Mouse (Mus musculus) MEL-GATA-1-ER (cell line): ENCODE data around the gene Epgn.

Source experiments
- DNase-seq: peaks from one replicate; pipeline ENCODE4 v3.0.0-alpha.2; 2012; ENCODE audit warnings: low read depth; ENCODE audit errors: extremely low read depth

Gene Epgn

DNA sequence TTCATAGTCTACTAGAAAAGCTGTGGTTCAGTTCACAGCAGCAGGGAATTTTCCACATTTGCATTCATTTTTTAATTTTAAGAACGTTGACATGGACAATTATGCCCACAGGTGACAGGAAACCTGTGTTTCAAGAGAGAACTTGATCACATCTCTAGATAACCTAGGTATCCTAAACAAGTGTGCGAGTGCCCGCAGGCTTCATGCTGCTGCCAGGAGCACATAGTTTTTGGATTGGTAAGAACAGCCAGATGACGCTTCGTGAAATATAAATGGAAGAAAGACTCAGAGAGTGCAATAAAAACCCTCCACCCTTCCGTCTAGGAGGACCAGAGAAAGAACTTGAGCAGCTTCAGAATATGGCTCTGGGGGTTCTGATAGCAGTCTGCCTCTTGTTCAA is at the start of gene Epgn:
TSS of gene Epgn (plus strand) at position 301 of the 400 bp plus-strand sequence.
- no peak for DNase-seq

DNA sequence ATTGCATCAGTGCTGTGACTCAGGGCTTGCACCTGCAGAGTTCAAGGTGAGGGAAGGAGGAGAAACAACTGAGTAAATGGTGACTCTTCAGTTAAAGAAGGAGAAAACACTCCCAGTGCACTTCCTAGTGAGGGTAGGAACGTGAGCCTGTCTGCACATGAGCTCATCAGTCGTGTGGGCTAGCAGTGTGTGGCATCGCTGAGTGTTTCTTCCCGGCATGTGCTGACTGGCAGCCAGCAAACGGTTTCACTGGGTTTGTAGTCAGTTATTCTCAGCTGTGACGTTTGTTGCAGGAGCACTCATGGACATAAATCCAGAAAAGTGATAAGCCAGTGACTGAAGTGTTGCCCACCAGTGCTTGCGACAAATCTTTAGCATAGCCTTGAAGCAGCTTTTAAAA is 47.0 kb upstream of the Epgn start:
- DNase-seq = no peak

DNA sequence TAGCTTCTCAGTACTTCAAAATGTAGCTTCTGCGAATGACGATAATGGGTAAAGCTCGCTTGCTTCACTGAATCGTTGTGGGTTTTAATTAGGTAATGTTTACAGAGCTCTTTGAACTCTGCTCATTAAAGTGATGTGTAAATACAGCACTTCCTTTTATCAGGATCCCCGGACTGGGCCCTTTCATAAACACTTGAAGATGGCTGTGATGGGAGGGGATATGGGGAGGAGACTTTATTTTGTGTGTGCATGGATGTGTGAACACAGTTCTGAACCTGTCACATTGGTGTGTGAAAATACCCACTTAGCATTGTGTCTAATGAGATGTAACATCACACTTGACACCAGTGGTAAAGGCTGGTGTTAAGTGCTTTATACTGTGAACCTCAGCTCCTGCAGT is 39.7 kb upstream of the Epgn start:
- no peak for DNase-seq

DNA sequence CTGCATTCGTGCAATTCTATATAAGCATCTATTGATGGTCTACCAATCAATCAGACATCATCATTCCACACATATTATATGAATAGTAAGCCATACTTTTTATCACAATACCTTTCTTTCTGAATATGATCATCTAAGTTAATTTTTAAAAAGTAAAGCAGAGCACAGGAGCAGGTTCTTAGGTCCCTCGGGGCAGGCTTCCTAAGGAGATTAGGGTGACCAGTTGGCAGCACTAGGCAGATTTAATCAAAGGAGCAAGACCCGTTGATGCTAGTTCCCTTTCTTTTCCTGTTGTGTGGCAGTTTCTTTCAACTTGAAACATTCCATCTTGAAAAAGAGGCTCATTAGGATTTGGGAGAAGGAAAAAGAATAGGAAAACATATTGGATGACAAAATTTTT is 39.1 kb upstream of the Epgn start:
- DNase-seq = no peak

DNA sequence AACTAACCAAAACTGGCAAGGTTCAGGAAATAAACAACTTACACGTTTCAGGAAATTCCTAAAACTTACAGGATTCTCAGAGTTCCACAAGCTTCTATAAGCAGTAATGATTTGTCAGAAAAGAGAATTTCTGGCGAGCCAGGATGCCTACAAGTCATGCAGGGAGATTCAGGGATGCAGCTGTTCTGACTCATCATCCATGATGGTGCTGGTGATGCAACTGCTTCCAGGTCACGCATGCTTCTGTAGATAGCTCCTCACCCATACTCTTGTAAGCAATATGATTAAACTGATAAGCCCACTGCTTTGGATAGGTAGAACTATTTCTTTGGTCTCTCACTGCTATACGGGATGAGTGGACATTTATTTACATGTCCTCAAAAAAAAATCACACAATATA is 38.7 kb upstream of the Epgn start:
- no peak for DNase-seq

DNA sequence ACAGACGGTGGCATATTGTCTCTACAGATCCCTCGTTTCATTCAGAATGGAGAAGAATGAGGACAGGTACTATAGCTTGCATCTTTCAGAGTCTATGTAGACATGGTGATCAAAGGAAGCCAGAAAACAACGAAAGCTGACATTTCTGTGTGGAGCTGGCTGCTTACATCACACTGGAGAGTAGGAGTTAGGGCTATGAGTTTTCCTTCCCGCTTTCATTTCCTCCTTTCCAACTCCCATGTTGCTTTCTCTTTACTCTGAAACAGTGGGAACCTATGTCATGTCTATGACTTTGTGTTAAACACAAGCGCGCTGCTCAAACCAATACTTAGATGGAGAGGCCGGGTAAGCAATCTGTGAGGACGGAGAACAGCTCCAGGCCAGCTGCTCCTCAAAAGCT is 27.3 kb upstream of the Epgn start:
- no peak for DNase-seq

DNA sequence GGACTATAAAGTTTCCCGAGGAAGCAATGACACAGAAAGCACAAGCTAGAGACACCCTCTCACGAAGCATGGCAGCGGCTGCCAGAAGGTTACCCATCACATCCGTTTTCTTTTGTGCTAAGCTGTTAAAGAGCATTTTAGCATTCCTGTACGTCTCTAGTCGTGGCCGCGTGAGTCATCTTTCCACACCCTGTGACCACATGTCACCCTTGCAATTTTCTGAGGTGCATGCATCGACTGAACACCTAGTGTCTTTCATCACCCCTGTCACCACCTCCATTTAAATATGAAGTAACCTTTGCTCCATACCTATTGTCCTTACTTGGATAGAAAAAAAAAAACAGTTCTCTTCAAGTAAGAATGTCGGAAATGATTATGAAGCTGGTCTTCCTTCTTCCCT is 12.0 kb upstream of the Epgn start:
- no peak for DNase-seq

DNA sequence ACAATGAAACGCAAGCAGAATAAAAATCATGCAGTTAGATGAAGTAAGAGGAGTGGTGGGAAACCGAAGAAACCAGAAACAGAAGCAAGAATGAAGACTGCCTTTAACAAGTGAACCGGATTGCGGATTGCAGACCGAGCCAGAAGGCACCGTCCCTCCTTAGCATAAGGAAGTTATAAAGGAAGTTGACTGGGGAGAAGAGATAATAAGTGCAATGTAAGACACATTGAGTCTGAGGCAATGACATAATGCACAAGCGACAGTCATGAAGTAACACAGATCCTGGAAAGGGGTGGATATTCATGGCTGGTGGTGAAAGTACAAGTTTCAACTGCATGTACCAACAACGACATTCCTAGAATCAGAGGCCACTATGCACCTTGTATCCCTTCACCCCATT is 4.2 kb upstream of the Epgn start:
- no peak for DNase-seq

DNA sequence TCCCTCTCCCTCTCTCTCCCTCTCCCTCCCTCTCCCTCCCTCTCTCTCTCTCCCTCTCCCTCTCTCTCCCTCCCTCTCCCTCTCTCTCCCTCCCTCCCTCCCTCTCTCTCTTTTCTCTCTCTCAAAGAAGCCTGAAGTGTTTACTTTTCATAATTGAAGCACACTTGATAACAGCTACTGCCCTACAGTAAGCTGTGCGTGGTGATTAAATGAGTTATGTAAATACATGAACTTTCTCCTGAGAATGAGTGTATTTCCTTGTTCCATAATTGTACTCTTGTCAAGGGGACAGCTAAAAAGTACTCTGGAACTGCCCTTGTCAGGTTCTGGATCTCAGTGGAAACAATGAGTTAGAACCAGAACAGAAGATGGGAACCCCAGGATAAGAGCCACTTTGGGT is 576 bp downstream of the Epgn start:
- DNase-seq = no peak

DNA sequence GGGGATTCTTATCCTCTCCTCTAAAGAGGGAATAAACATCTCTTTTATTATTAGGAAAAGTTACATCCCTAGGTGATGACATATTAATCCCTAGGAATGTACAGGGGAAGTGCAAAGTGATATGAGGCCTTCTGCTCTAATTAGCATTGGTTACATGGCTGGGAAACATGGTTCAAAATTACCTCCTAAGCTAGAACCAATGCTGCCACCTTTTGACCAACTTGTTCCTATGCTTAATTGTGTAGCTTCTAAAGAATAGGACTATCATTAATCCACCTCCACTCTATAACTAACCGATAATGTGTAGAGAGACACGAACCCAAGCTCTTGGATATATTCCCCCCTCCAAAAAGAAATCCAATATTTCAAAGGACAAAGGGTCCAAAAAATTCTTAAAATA is 3.4 kb downstream of the Epgn start:
- no peak for DNase-seq

DNA sequence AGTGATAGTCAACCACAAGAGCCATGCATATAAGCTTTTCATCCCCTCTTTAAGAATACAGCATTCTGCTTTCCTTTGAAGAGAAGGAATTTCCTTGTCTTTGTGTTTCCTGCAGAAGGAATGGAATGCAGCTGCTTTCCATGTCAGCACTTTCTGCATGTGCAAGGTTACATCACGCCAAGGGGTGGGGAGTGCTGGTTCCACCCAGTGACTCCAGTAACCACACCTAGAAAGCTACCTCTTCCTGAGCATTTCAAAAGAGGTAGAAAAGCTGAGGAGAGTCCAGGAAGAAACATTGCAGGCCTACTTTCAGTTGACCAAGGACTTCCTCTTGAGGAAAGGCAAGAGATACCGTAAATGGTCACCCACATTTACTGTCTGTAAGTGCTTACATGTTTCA is 8.1 kb downstream of the Epgn start:
- no peak for DNase-seq

DNA sequence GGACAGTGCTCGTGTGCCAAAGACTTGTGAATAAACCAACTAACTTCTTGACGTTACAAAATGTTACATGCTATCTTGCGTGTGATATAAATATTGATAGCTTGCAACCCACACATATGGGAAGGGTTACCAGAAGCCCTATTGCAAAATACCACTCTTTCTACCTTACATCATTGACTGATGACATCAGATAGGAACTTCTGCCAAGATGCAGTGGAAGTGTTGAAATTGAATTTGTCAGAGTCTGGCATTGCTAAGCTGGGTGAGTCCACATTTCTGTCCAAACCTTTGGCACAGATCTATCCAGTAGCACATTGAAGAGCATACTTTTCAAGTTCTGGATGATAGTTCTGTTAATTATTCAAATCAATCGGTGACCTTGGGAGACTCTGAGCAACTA is 9.4 kb downstream of the Epgn start:
- DNase-seq = no peak

DNA sequence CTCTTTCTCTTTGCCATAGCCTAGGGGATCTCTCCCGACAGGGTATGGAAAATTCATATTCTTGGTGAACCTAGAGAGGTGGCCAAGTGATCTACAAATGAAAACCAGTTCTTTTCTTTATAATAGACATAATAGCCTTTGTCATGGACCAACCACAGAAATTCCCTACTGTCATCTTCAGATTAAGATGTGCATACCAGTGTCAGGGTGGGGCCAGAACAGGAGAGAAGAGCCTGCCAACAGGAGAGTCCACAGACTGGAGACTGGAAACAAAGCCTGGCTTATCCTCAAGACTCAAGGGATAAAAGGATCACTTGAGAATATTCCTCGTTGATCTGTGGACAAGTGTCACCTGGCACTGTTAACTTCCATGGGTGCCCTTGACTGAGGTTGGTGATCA is 10.5 kb downstream of the Epgn start:
- no peak for DNase-seq

DNA sequence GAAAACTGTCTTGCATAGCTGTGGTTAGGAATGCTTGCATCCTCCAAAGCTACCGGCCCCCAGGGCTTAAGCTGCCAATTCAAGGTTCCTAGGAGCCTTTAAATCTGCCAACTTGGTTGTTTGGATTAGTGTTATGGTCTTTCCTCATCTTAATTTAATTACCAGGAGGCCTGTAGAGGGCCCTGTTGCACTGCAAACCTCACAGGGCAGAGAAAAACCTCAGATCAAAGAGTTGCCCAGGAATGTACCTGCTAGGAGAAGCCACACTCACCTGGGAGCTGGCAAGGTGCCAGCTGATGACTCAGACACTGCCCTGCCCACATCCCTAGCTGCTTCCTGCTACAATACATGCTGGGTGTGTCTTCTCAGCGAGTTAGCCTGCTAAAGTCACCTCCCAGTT is 11.3 kb downstream of the Epgn start:
- no peak for DNase-seq

DNA sequence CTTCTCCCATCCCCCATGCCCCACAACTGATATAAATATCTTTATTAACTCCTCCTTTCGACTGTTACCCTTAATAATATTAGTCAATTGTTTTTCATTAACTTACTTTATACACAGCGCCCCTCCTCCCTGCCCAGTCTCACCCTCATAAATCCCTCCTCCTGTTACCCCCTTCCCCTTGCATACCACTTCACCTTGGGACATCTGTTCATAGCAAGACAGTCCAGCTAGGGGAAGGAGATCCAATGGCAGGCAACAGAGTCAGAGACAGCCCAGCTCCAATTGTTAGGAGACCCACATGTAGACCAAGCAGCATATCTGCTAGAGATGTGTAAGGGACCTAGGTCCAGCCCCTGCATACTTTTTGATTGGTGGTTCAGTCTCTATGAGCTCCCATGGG is 11.7 kb downstream of the Epgn start:
- DNase-seq = no peak

DNA sequence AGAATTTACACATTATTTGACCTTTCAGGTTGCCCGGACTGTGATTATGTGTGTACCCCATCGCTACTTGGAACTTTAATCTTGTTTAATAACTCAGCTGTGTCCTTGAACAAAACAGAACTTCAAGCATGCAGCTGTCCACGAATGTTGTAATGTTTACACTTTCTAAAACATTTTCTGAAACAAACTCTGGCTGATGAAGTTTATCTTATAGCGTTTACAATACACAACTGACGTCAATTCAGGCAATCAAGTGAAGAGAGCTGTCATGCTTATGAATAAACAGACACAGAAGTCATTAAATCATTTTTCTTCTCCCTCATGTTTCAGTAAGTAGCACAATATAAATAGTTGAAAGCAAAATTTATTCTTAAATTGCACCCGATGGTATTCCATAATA is 20.7 kb downstream of the Epgn start:
- no peak for DNase-seq

DNA sequence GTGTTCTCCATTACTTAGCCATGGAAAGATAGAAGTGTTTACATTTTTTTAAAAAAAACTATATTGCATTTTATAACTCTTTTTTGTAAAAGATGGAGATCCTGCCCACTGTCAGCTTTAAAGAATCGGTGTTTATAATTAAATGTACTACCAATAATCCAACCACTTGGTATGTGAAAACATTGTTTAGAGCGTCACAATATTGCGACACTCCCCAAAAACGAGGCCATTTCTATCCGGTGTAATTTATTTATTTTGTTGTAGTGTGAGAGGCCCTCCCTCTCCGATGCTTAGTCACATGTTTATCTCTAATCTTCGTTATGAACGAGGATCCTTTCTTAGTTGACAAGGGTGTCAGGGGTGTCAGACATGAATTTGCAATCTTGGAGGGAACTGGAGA is 21.1 kb downstream of the Epgn start:
- no peak for DNase-seq

DNA sequence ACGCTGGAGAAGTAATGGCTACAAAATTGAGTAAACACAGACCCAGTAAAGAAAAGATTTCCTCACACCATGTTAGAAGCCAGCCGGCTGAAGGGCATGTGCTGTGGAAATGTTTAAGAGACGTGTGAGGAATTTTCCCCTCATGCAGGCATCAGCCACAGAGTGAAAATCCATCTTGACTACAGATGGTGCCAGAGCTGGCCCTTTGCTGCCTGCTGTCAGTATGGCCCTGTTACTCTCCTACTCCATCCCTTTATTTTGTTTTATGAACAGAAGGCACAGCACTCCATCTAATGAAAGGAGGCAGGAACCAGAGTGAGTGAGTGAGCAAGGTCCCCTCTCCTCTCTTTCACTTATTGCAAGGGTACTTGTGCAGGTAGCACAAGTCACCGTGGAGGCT is 45.1 kb downstream of the Epgn start:
- no peak for DNase-seq

DNA sequence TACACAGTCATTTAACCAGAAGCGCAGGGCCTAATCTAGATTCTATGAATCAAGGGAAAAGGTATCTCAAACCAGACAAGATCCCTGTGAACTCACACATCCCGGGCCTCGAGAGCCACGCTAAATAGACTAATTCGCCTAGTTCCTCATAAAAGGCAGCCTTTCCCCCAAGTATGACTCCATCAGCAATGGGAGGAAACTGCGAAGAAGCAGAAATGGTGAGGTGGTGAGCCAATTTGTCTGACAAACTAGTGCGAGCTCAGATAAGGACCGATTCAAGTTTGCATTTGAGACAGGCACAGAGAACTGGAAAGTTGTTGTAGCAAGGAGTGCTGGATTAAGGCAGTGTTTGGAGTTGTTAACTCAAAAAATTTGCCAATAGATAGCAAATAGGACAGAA is 46.4 kb downstream of the Epgn start:
- no peak for DNase-seq

DNA sequence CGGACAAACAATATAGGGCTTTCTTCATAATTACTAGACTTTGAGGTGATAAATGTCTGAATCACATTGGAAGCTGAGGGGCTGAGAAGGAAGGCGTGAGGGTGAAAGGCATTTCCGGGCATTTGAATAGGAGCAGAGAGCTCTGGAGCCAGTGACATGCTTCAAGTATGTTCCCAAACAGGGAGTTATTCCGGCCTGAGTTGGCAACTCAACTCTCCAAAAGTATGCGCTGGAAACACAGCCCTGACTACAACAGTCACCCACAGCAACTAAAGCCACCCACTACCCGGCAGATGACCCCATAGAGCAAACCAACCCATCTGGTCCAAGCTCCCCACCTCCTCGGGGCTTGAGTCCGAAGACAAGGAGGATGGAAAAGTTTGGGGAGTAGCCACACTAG is 46.8 kb downstream of the Epgn start:
- DNase-seq = no peak

DNA sequence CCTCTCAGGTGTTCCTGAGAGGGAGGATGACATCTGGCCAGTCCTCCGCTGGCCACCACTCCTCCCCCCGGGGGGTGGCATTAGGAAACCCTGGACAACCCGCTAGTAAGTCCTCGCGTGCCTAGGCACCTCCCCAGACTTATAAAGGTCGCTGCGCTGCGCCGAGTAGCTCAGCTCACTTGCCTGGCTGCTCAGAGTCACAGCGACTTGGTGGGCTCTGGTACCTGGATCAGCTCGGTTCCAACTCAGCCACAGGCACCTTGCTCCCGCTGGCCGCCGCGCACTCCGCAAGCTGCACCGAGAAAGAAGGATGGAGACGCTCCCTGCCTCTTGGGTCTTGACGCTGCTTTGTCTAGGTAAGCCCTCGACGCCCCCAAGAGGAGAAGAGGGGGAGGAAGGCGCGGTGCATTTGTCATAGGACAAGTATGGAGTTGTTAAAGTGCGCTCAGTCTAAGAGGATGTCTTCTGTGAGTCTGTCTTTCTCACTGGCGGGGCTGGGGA is 47.2 kb downstream of the Epgn start, which contains the start of gene Ereg:
TSS of gene Ereg (plus strand) at position 173 of the 501 bp plus-strand sequence.
- DNase-seq = no peak

DNA sequence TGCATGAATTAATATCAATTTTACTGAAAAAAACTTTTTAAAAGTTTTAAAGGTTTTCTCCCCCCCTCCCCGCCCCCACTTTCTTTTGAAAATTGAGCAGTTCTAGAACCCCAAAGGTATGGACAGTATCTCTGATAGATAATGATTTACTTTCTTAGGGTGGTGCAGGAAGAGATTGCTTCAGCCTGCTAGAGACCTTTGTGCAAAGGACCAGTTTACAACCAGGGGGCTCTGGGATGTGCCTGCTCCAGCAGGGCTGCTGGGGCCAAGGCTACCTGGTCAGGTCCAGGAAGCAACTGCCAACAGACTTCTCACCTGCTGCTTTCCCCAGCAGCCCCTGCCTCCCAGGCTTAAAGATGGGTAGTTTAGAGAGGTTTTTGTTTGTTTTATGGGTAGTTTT is 47.8 kb downstream of the Epgn start:
- DNase-seq = no peak

DNA sequence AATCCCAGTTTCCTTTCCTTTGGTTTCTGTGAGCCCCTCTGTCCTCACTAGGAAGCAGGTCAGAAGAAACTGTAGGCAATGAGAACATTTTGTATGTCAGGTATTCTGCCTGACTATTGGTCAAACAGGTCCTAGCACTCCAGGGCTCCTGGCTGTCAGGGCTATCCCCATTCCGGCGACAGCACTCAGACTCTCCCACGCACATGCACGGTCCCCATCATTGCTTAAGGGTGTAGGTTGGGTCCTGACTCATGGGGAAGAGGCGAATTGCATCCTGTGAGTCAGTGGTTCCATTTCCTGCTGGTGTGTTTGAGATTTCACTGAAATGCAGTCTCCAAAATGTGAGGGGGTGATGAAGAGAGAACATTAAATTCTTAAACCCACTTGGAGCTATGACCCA is 55.8 kb downstream of the Epgn start:
- no peak for DNase-seq
